Mouse (Mus musculus) heart, postnatal 14 days (tissue): ENCODE results near the gene Ddx23. TPM values are rescaled to one million over a fixed set of nuclear protein-coding genes. Genes with fewer than 3 reads are reported as not detected.

Experiments
- DNase-seq, 2 experiments: peaks; one replicate each; pipeline ENCODE4 v3.0.0; 2021 to 2022
- intact Hi-C: fragments of 180-260 bp; cut with DNase I; formaldehyde crosslinking; loops from one replicate; pipeline ENCODE4 v1.15.1; 2025
- long read RNA-seq, 2 experiments: library from polyadenylated mRNA; stranded (forward); transcript quantifications; one replicate each; pipeline ENCODE4 v2.0.0; 2021
- total RNA-seq, 2 experiments: library from RNA; stranded (reverse); gene quantifications; 2 replicates each; pipeline ENCODE4 v1.2.3; 2021

The Ddx23 gene
- 10 to 100 TPM; 51.0 to 53.9 TPM for total RNA-seq
- long read RNA-seq, experiment 1, partial matches to known transcripts, result 2 of 7 reads
- long read RNA-seq, experiment 1, other reads (novel, unspliced or antisense), result 1 of 7 reads
- long read RNA-seq, experiment 2, transcript Ddx23-201 (17 exons, 3,187 nt), result major isoform, 8 of 9 reads
- long read RNA-seq, experiment 2, partial matches to known transcripts, result 0 of 9 reads
- long read RNA-seq, experiment 2, other reads (novel, unspliced or antisense), result 0 of 9 reads

- peak; percentile 94 to 96 for DNase-seq
- intact Hi-C loops, result loop anchor here (5.0 kb wide), 1 partner anchor 139 kb away; no protein-coding TSS in a partner anchor
Measured at GRCm38 (mm10) chr15:98662567-98663545, at the start of gene Ddx23. Gene Ddx23, minus strand, starts transcription at chr15:98662894.

- intact Hi-C loops, result no loop called here
- DNase-seq, result peak; percentile 70 to 79
Measured at GRCm38 (mm10) chr15:98710442-98710841, 47.7 kb upstream of the Ddx23 start.

DNA sequence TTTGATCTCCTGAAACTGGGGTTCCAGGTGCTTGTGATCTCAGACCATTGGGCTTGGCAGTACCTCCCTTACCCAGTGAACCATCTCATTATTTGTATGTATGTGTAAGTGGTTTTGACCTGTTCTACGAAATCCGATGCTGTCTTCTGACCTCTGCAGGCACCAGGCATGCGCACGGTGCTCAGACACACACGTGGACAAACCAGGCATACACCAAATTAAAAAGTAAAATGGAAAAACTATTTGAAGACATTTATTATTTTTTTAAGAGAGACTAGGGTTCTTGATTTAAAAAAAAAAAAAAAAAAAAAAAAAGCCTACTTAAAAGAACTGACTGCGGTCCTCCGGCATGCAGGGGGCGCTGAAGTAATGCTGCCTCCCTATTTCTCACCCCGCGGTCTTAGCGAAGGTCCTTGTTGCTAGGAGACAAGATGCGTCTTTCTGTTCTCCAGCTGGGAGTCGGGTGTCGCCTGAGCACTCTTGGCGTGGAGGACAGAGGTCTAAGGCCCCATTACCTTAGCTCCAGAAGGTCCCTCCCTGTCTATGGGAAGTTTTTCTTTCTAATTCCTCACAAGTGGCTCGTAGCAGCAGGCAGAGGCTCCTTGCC, 45.2 kb upstream of the Ddx23 start, which contains the start of gene Ccdc65:
Gene Ccdc65 (plus strand): TSS at position 442 of the 607 bp plus-strand sequence.
- intact Hi-C loops, result loop anchor here (5.0 to 10.0 kb wide), 2 partner anchors 77 to 94 kb away; partner anchors contain the start of gene Wnt1

GRCm38 (mm10) chr15:98704312-98704711, 41.6 kb upstream of the Ddx23 start:
- intact Hi-C loops, result loop anchor here (10.0 kb wide), 1 partner anchor 80 kb away; the partner anchor contains the start of gene Wnt1
- DNase-seq, result no peak

More for the DNA sequence above, 45.2 kb upstream of the Ddx23 start, which contains the start of gene Ccdc65:
- DNase-seq, result peak; percentile 81 to 88

- intact Hi-C loops, result loop anchor here (1.0 to 10.0 kb wide), 2 partner anchors 35 to 85 kb away; partner anchors contain the start of gene Wnt1
- DNase-seq, result peak; percentile 91 to 95
Measured at GRCm38 (mm10) chr15:98699190-98700105, 36.8 kb upstream of the Ddx23 start.

DNA sequence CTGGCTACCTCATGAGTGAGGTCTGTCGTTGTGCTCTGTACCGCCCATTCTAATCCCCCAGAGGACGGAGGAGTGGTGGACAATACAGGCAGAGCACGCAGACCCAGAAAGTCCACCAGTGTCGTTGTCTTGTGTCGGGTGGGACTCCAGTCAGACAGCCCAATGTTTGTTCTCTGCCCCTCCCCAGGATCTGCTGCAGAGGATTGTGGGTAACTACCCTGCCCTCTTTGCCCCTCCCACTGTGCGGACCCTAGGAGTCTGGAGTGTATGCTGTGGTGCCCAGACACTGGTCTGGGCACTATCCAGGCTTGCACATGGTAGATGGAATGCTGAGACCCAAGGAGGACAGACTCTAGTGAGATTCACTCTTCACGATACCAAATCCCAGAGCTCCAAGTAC, 33.5 kb upstream of the Ddx23 start:
- no peak for DNase-seq
- intact Hi-C loops, result no loop called here

DNA sequence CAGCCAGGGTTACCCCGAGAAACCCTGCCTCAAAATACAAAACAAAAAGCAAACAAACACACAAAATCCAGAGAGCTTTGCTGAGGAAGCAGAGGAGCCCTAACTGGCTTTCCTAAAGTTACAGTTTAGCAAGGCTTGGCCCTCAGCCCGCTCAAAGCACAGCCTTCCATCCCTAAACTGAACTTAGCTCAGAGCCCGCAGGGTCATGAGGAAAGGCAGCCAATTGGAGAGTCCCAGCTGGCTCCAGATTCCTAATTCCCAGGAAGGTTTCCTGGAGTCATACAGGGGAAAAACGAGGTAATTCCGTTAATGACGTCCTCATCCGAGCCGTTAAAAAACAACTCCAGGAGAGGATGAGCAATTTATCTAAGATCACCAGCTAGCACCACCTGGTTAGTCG, 33.0 kb upstream of the Ddx23 start:
- peak in 1 of 2 experiments; percentile 45 for DNase-seq
- intact Hi-C loops, result no loop called here

- intact Hi-C loops, result no loop called here
- peak; percentile 47 to 61 for DNase-seq
Measured at GRCm38 (mm10) chr15:98692171-98692715, 29.5 kb upstream of the Ddx23 start.

DNA sequence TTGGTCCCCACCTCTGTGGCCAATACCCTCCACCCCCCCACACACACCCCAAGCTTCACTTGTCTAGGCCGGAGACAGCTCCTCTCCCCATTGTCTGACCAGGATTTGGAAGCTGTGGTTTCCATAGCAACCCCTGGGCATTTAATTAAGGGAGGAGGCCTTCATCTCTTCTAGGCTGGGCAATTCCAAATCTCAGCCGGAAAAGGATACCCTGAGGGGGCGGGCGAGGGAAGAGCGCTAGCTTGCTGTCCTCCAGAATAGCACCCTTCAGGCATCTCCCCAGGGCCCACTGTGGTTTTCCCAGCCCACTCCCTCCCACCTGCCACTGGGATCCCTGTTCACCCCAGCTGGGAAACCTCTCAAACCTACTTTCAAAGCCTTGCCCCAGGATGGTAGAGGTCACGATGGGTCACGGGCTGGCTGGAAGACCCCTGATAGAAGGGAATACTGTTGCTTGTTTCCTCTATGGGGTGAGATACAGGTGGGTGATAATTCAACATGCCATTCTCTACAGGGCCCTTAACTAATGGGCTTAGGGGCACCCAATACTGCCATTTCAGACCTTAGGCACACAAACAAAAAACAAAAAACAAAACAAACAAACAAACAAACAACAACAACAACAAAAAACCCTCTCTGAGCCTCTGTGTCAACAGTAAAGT, 28.9 kb upstream of the Ddx23 start:
- DNase-seq, result no peak
- intact Hi-C loops, result no loop called here

DNA sequence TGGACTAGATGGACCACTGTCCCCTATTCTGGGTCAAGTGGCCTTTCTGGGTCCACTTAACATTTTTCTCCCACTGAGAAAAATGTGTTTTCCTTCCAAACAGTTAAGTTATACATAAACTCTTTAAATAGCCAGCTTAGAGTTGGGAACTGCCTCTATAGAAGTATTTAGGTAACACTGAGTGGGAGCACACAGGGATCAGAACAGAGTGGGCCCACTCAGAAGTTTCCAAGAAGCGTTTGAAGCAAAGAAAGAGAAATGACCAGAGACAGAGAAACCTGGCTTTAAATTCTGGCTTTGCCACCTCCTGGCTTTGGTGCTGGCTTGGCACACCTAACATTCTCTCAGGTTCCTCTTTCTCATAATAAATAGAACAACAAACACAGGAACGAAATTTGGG, 27.0 kb upstream of the Ddx23 start:
- no peak for DNase-seq
- intact Hi-C loops, result no loop called here

DNA sequence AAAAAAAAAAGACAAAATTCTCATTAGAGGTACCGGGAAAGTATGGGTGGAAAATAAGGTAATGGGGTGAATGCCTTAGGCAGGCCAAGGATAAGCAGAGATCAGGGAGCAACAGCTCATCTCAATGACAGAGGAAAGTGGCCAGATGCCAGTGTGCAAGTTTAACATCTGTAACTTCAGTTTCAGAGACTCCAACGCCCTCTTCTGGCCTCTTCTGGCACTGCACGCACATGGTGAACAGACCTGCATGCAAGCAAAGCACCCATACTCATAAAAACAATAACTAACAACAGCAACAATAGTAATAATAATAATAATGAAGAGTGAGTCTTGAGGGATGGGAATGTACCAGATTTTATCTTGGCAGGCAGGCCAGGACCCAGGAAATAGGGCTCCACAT, 23.2 kb upstream of the Ddx23 start:
- DNase-seq, result no peak
- intact Hi-C loops, result no loop called here

DNA sequence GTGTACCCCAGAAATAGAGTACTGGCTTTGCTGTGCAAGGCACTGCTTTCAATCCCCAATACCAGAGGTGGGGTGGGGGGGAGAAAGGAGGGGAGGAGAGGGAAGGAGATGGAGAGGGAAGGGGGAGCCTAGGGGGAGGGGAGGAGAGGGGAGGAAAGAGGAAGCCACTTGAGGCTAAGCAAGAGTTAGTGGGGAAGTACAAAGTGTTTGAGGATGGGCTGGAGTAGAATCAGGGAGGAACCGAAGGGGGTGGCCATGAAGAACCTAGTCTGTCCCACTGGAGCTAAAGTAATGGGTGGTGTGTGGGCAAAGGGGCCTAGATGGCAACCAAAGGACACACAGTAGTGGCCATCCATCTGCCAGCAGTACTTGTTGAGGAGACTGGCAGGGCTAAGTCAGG, 21.1 kb upstream of the Ddx23 start:
- intact Hi-C loops, result no loop called here
- DNase-seq, result no peak

GRCm38 (mm10) chr15:98683177-98683576, 20.5 kb upstream of the Ddx23 start:
- intact Hi-C loops, result no loop called here

GRCm38 (mm10) chr15:98681633-98682032, 18.9 kb upstream of the Ddx23 start:
- DNase-seq, result no peak
- intact Hi-C loops, result no loop called here

More at GRCm38 (mm10) chr15:98683177-98683576, 20.5 kb upstream of the Ddx23 start:
- no peak for DNase-seq

DNA sequence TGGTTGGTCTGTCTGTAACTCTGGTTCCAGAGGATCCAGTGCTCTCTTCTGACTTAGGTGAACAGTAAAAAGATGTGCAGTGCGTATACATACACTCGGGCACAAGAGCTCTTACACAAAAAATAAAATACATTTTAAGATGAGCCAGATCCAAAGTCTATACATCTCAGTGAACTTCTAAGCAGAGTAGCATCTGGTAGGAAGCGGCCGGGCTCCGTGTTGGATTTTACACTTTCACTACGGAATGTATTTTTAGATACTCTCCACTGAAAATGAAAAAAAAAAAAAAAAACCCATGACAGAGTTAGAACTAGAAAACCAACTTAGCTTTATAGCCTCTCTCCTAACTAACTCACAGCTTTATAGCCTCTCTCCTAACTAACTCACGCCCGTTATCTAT, 18.0 kb upstream of the Ddx23 start:
- DNase-seq, result no peak

GRCm38 (mm10) chr15:98677977-98678376, 15.3 kb upstream of the Ddx23 start:
- DNase-seq, result no peak
- intact Hi-C loops, result no loop called here

More for the DNA sequence above, 18.0 kb upstream of the Ddx23 start:
- intact Hi-C loops, result no loop called here

DNA sequence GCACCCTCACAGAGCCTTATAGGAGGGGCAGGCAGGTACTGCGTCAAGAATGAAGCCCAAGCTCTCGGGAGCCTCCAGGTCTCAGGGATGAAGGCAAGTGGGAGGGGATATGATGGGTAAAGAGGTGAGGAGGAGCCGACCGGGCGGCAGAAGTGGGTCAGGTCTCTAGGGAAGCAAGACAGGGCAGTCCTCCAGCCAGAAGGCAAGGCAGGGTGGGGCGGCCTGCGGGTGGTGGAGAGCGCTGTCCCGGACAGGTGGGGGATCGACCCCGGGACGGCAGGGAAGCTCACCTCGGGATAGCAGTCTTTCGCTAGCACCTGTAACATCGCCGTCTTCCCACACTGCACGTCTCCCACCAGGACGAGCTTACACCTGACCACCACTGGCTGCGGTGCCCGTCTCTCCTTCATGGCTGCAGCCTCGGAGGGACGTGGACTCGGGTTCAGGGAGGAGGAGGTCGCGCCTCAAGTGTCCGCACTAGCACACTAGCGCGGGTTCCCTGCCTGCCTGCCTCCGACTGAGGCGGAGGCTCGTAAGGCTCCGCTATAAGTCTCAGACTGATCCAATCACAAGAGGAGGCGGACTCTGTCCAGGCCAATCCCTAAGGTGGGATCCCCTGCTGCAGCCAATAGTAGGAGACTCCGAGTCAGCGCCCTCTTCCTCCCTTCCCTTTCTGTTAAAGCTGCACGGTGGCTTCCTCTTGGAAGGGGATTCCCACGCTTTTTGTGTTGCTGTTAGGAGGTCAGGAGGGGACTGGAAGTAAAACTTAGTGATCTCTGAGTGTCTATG, 14.4 kb upstream of the Ddx23 start, which contains the start of gene Rnd1:
Gene Rnd1 (minus strand): TSS at position 522 of the 789 bp plus-strand sequence.
- intact Hi-C loops, result no loop called here
- DNase-seq, result peak; percentile 79 to 80

DNA sequence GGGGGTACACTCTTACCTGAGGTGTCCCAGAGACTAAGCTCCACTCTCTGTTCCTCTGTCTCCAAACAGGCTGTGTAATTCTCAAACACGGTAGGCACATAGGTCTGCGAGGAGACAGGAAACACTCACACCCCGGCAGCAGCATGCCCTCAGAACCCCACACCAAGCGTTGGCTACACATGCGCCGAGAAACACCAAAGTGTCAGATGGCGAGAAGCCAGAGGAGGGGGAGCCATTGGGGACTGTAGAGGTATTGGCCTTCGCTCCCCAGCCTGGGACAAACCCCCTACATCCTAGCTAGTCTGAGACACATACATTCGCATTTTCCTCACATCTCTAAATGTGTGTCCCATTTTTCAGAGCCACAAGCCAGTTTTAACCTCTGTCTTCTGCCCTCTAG, 13.8 kb upstream of the Ddx23 start:
- intact Hi-C loops, result no loop called here
- DNase-seq, result no peak
